Mouse (Mus musculus) T-cell, adult 2 months (primary cell): ENCODE measurements around the gene Pik3c2g.

ENCODE experiments used
- DNase-seq: peaks from one replicate; pipeline ENCODE4 v3.0.0; 2022; ENCODE audit warnings: low spot score

Pik3c2g gene

DNA sequence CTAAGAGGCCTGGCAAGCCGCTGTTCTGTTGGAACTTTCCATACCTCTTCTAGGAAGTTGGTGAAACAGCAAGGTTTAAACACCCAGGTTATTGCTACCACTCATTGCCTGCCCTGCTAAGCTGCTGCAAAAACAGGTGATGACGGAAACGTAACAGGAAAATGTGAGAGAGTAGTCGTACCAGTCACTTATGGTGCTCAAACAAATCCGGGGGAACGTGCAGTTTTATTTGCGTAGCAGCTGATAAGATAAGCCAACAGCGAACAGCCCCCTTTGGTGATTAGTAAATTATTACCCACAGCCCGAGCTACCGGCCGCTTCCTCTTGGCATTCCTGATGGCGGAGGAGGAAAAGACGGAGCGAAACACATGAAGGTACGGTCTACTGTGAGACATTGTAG lies at the start of gene Pik3c2g:
Gene Pik3c2g (plus strand): TSS at position 330 of the 400 bp plus-strand sequence.
- DNase-seq: no peak

GRCm38 (mm10) chr6:139538469-139538868 lies 48.6 kb upstream of the Pik3c2g start:
- no peak for DNase-seq

DNA sequence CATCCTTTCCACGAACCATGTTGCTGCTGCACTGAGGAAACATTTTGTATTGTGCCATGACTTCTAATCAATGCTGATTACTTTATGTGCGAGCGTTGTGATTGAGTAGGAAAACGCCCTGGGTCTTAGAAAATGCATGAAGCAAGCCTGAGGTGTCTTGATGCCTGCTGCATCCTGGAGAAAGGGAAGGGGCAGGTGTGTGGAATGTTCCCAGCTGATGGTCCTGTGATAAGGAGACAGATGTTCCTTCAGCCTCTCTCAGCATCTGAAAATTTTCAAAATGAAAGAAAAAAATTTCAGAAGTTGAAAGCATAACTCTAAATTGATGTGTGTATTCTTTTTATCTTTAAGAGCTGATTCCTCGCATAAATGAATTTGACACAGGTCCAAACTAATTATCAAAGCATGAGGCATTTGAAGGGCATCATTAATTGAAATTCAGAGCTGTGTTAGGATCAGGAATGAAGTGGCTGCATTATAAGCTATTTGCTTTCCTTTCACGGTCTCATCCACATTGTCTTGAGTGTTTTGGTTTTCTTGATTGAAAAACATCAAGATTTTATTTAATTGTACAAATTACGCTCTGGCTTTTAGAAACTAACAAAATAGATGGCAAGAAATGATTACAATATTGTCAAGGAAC lies 31.4 kb upstream of the Pik3c2g start:
- DNase-seq: no peak

GRCm38 (mm10) chr6:139569211-139569610 lies 17.8 kb upstream of the Pik3c2g start:
- DNase-seq: no peak

GRCm38 (mm10) chr6:139575854-139576253 lies 11.2 kb upstream of the Pik3c2g start:
- DNase-seq: no peak

DNA sequence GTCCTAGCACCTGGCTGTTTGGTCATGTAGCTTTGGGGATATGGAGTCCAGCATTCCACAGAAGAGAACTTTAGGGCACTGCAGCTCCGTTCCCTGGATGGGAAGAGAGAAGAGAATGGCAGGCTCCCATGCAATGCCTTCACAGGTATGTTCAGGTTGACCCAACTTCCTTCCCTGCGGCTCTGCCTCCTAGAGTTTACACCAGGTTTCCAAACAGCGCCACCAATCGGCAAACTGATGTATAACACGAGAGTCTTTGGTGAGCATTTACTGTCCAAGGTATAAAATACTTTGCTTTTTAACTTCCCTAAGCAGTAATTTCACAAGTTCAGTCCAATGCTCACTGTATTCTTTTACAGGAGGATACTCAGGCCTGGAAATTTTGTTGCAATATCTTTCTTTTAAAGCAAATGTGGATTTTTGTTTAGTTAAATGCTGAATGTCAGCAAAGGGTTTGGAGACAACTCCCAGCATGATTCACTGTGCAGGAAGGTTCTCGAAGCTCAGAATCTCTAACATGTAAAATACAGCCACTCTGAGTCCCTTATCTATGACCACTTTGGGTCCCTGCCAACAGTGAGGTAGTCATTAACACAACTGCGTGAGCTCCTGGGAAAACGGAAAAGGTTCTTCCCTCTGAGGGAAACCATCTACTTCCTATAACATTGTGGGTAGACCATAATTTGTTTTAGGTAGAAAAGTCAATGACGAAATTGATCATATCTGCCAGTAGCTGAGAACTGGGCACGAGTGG lies 10.6 kb upstream of the Pik3c2g start:
- no peak for DNase-seq

DNA sequence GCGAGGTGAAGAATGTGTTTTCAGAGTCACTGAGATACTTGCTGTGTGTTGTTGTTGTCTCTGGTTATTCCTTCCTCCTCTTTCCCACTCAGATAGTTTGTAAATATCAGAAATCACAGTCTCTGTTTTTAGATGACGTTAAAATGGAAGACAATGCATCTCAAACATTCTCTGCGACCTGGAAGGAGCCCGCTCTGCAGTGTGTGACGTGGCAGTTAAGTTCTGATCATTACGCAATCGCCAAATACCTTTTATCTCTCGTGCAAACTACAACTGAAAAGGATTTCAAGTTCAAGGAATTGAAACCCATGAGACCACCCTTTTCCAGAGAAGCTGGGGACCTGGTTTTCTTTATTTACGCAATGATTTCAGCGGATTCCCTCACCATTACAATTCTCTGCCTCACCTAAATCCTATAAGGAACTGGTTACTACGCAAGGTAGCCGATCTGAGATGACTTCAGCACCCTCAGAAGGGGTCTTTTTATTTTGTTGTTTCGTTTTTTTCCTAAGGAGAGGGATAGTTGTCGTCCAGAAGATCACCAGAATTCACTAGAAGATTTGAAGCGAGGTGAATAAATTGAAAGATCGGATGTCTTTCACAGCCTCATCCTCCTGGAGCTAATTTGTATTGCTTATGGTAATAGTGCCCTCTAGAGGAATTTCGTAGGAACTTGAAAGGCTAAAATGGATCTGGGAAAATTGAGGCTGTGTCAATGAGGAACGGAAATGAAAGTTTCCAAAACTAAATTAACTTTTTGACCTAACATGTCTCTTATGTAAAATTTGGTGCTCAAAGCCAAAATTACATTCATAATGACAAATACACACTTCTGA lies 9.8 kb upstream of the Pik3c2g start:
- DNase-seq: no peak

GRCm38 (mm10) chr6:139587478-139587877 lies 457 bp downstream of the Pik3c2g start:
- no peak for DNase-seq

GRCm38 (mm10) chr6:139588409-139588808 lies 1.4 kb downstream of the Pik3c2g start:
- no peak for DNase-seq

- DNase-seq: no peak
These were observed 2.3 kb downstream of the Pik3c2g start for GRCm38 (mm10) chr6:139589291-139589690.

- DNase-seq: no peak
These were observed 2.8 kb downstream of the Pik3c2g start for GRCm38 (mm10) chr6:139589854-139590253.

- DNase-seq: no peak
These were observed 5.1 kb downstream of the Pik3c2g start for GRCm38 (mm10) chr6:139592081-139592480.

DNA sequence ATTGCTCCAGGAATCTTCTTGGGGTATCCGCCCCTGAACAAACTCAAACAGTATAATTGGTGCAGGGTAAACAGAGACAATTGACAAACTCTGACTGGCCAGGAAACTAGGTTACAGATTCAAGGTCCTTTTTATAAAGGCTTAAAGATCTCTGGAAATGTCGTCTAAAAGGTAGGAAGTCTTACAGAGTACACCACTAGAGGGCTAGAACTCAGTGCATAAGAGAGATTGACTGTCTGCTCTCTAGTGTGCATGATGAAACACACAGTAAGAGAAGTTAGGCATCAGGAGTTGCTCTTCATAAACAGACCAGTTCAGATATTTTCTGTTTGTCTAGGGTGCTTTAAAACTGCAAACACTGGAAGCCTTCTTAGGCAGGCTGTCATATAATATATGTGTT lies 9.4 kb downstream of the Pik3c2g start:
- no peak for DNase-seq

- no peak for DNase-seq
These were observed 12.2 kb downstream of the Pik3c2g start for GRCm38 (mm10) chr6:139599216-139599615.

DNA sequence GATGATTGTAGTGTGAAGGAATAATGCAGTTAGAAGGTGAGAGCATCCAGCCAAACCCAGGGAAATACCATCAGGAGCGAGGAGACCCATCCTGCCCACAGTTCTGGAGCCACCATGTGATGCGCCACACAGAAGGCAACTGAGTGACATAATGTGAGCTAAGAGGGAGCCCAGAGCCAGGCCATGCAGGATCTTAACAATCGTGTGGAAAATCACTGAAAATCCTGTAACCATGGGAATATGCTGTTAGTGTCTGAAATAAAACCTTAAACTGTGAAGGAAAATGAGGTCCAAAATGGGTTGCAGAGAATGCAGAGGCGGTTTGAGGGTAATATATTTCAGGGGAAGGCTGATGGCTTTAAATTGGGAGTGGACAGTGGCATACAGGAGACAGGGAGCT lies 31.8 kb downstream of the Pik3c2g start:
- DNase-seq: no peak

- DNase-seq: no peak
These were observed 37.7 kb downstream of the Pik3c2g start for GRCm38 (mm10) chr6:139624756-139625155.

DNA sequence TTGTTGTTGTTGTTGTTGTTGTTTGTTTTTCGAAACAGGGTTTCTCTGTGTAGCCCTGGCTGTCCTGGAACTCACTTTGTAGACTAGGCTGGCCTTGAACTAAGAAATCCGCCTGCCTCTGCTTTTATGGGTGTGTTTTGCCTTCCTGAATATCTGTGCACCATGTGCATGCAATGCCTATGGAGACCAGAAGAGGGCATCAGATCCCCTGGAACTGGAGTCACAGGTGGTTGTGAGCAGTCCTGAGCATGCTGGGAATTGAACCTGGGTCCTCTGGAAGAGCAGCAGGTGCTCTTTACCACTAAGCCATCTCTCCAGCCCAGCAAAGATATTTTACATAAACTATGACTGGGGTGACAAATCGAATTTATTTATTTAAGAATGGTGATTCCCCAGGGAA lies 47.5 kb downstream of the Pik3c2g start:
- no peak for DNase-seq

DNA sequence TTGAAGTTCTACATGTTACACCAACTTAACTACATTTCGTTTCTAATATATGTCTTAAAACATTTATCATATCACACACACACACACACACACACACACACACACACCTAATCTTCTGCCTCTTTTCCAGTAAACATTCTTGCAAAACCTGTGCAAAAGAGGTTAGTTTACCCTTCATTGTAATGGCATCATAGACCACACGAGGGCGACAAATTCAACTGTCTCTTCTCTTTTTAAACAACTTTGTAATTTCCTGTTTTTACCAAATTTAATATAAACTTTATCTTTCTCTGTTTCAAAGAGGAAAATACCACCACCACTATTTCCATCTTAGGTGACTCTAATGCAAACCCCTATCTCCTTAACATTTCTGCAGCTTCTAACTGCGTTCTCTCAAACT lies 68.4 kb downstream of the Pik3c2g start:
- no peak for DNase-seq

GRCm38 (mm10) chr6:139662462-139662861 lies 75.4 kb downstream of the Pik3c2g start:
- DNase-seq: no peak

DNA sequence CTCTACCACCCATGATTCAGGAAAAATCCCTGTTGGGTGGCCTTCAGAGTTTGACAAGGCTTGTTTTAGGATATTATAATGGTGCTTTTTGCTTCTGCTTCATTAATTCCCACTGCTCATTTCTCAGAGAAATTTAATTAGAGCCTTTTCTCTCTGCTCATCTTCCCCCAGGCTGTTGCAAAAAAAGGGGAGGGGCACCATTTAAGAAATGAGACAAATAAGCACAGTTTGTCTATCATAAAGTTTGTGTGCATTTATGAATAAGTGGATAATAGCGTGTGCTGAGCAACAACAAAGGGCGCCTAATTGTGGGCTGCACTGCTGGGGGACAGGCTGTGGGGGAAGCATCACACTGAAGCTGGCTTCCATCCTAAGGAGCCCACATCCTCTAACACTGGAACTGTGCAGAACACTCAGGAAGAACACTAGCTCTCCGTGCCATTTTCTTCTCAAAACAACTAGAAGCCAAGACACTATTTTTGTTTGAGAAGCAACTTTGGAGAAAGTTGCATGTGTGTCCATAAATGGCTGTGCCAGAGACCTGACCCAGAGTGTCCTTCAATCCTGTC lies 131.5 kb downstream of the Pik3c2g start:
- no peak for DNase-seq

GRCm38 (mm10) chr6:139719639-139720221 lies 132.7 kb downstream of the Pik3c2g start:
- DNase-seq: no peak
